Mouse (Mus musculus): ENCODE results near the gene Ccdc85c.

Ccdc85c gene

GRCm38 (mm10) chr12:108305172-108305571 is 29.9 kb upstream of the Ccdc85c start:
- Histone ChIP-seq H3K4me3 (replicated peaks; ENCODE audit: low read length) (no peak overlapping the region), H3K27me3 (ENCODE audit: insufficient read depth, low read length) (peaks cover 81% of the 10 kb centered on the region)

GRCm38 (mm10) chr12:108303778-108304365 is 28.6 kb upstream of the Ccdc85c start:
- no peaks in the 10 kb centered on the region for H3K36me3 ChIP-seq (ENCODE audit: insufficient read depth, low read length)
- H3K4me1 ChIP-seq (replicated peaks; ENCODE audit: low read depth, low read length), result peaks cover 40% of the 10 kb centered on the region
- TF ChIP-seq POU5F1 (IDR thresholded peaks at IDR 0.05; ENCODE audit: borderline replicate concordance, low read length) (no peak), NANOG (IDR thresholded peaks at IDR 0.05; ENCODE audit: borderline replicate concordance, low read length) (no peak), CTCF (conservative IDR thresholded peaks at IDR 0.05; ENCODE audit: low read length) (no peak)
- no peak overlapping the region for H3K4me3 ChIP-seq (replicated peaks; ENCODE audit: low read length)
- peaks cover 70% of the 10 kb centered on the region for H3K27me3 ChIP-seq (ENCODE audit: insufficient read depth, low read length)
- H3K9me3 ChIP-seq (ENCODE audit: low read length), result no peaks in the 10 kb centered on the region

More at GRCm38 (mm10) chr12:108305172-108305571, 29.9 kb upstream of the Ccdc85c start:
- peaks cover 40% of the 10 kb centered on the region for H3K4me1 ChIP-seq (replicated peaks; ENCODE audit: low read depth, low read length)
- no peaks in the 10 kb centered on the region for H3K9me3 ChIP-seq (ENCODE audit: low read length)
- H3K36me3 ChIP-seq (ENCODE audit: insufficient read depth, low read length), result no peaks in the 10 kb centered on the region
- TF ChIP-seq CTCF (conservative IDR thresholded peaks at IDR 0.05; ENCODE audit: low read length) (no peak), POU5F1 (IDR thresholded peaks at IDR 0.05; ENCODE audit: borderline replicate concordance, low read length) (no peak), NANOG (IDR thresholded peaks at IDR 0.05; ENCODE audit: borderline replicate concordance, low read length) (no peak)

DNA sequence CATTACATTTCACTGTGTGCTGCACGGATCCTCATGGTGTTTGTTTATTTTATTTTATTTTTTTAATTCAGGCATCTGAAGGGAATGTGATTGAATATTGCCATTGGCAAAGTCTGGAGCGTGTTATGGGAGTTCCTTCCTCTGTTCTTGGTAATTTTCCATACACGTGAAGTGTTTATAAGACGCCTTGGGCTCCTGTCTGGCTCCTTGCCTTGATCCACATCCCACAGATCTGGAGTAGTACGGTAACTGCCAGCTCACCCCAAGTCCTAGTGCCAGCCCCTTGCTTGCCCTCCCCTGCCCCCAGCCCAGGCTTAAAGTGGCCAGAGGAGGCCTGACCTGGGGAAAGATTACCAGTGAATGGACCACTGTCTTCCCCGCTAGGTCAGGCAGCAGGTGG is 25.8 kb upstream of the Ccdc85c start:
- Histone ChIP-seq H3K27me3 (ENCODE audit: insufficient read depth, low read length) (peaks cover 49% of the 10 kb centered on the region), H3K4me1 (replicated peaks; ENCODE audit: low read depth, low read length) (peaks cover 28% of the 10 kb centered on the region), H3K9me3 (ENCODE audit: low read length) (no peaks in the 10 kb centered on the region), H3K4me3 (replicated peaks; ENCODE audit: low read length) (peak overlapping the region; percentile 10; the same call in 1 of the 2 replicates), H3K36me3 (ENCODE audit: insufficient read depth, low read length) (no peaks in the 10 kb centered on the region)
- TF ChIP-seq NANOG (IDR thresholded peaks at IDR 0.05; ENCODE audit: borderline replicate concordance, low read length) (no peak), CTCF (conservative IDR thresholded peaks at IDR 0.05; ENCODE audit: low read length) (no peak), POU5F1 (IDR thresholded peaks at IDR 0.05; ENCODE audit: borderline replicate concordance, low read length) (no peak)

DNA sequence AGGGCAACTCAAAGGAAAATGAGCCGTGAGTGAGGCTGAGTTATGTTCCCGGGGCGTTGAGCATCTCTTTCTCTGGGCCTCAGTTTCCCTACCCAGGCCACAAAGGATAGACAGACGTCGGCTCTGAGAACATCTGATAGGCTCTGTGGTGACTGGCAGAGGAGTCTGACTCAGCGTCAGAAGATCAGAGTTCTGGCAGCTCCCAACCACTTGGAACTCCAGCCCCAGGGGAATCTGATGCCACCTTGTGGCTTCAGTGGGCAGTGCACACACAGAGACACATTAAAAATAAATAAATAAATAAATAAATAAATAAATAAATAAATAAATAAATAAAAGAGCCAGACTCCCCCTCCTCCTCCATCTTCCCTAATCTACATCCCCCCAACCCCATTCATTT is 21.8 kb upstream of the Ccdc85c start:
- Histone ChIP-seq H3K9me3 (ENCODE audit: low read length) (no peaks in the 10 kb centered on the region), H3K27me3 (ENCODE audit: insufficient read depth, low read length) (peaks cover 28% of the 10 kb centered on the region), H3K36me3 (ENCODE audit: insufficient read depth, low read length) (no peaks in the 10 kb centered on the region), H3K4me1 (replicated peaks; ENCODE audit: low read depth, low read length) (peaks cover 19% of the 10 kb centered on the region), H3K4me3 (replicated peaks; ENCODE audit: low read length) (no peak overlapping the region)
- TF ChIP-seq CTCF (conservative IDR thresholded peaks at IDR 0.05; ENCODE audit: low read length), result peak; percentile 55
- no peak for TF ChIP-seq POU5F1 (IDR thresholded peaks at IDR 0.05; ENCODE audit: borderline replicate concordance, low read length)

- Histone ChIP-seq H3K36me3 (ENCODE audit: insufficient read depth, low read length) (no peaks in the 10 kb centered on the region), H3K4me3 (replicated peaks; ENCODE audit: low read length) (no peak overlapping the region), H3K4me1 (replicated peaks; ENCODE audit: low read depth, low read length) (peaks cover 18% of the 10 kb centered on the region), H3K27me3 (ENCODE audit: insufficient read depth, low read length) (peaks cover 37% of the 10 kb centered on the region), H3K9me3 (ENCODE audit: low read length) (no peaks in the 10 kb centered on the region)
- TF ChIP-seq CTCF (conservative IDR thresholded peaks at IDR 0.05; ENCODE audit: low read length), result no peak
- TF ChIP-seq POU5F1 (IDR thresholded peaks at IDR 0.05; ENCODE audit: borderline replicate concordance, low read length), result no peak
- TF ChIP-seq NANOG (IDR thresholded peaks at IDR 0.05; ENCODE audit: borderline replicate concordance, low read length), result no peak
These were observed 19.4 kb upstream of the Ccdc85c start for GRCm38 (mm10) chr12:108294620-108295019.

DNA sequence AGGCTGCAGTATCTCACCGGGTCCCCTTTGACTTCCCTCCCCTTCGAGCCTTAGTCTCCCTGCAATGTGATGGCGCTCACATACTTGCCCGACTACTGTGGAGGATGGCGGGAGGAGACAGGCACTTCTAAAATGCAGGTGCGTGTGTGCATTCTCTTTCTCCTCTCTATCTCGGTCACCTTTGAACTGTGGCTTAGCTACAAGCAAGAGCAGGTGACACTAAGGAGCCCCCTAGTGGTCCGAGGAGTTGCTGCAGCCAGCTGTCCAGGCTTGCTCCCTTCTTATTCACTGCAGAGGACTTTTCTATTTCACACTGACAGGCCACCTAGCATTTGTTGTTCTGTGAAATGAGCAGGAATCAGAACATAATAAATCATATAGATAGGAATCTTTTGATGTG is 17.7 kb upstream of the Ccdc85c start:
- peaks cover 33% of the 10 kb centered on the region for H3K4me1 ChIP-seq (replicated peaks; ENCODE audit: low read depth, low read length)
- H3K4me3 ChIP-seq (replicated peaks; ENCODE audit: low read length), result peak overlapping the region; percentile 61
- no peaks in the 10 kb centered on the region for H3K9me3 ChIP-seq (ENCODE audit: low read length)
- peaks cover 38% of the 10 kb centered on the region for H3K27me3 ChIP-seq (ENCODE audit: insufficient read depth, low read length)
- H3K36me3 ChIP-seq (ENCODE audit: insufficient read depth, low read length), result no peaks in the 10 kb centered on the region
- no peak for TF ChIP-seq POU5F1 (IDR thresholded peaks at IDR 0.05; ENCODE audit: borderline replicate concordance, low read length)
- no peak for TF ChIP-seq NANOG (IDR thresholded peaks at IDR 0.05; ENCODE audit: borderline replicate concordance, low read length)
- TF ChIP-seq CTCF (conservative IDR thresholded peaks at IDR 0.05; ENCODE audit: low read length), result peak; percentile 93

DNA sequence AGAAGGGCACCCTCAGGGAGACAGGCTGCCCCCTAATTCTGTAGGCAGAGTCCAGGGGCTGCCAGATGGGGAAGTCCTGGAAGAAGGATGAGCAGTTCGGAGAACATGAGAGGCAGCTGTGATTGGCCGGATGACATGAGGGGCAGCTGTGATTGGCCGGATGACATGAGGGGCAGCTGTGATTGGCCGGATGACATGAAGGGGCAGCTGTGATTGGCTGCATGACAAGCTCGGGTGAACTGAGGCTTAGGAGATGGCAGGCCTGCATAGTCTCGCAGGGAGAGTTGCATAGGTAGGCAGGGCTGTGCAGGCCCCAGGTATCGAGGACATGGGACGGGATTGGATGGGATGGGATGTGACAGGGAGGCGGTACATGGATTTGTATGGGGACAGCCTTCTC is 17.2 kb upstream of the Ccdc85c start:
- H3K4me1 ChIP-seq (replicated peaks; ENCODE audit: low read depth, low read length), result peaks cover 36% of the 10 kb centered on the region
- peak overlapping the region; percentile 61 for H3K4me3 ChIP-seq (replicated peaks; ENCODE audit: low read length)
- peaks cover 37% of the 10 kb centered on the region for H3K27me3 ChIP-seq (ENCODE audit: insufficient read depth, low read length)
- H3K36me3 ChIP-seq (ENCODE audit: insufficient read depth, low read length), result no peaks in the 10 kb centered on the region
- no peaks in the 10 kb centered on the region for H3K9me3 ChIP-seq (ENCODE audit: low read length)
- no peak for TF ChIP-seq POU5F1 (IDR thresholded peaks at IDR 0.05; ENCODE audit: borderline replicate concordance, low read length)
- no peak for TF ChIP-seq NANOG (IDR thresholded peaks at IDR 0.05; ENCODE audit: borderline replicate concordance, low read length)
- no peak for TF ChIP-seq CTCF (conservative IDR thresholded peaks at IDR 0.05; ENCODE audit: low read length)

GRCm38 (mm10) chr12:108288127-108288880 is 13.1 kb upstream of the Ccdc85c start:
- H3K4me1 ChIP-seq (replicated peaks; ENCODE audit: low read depth, low read length), result peaks cover 70% of the 10 kb centered on the region
- H3K36me3 ChIP-seq (ENCODE audit: insufficient read depth, low read length), result no peaks in the 10 kb centered on the region
- peak overlapping the region; percentile 68 for H3K4me3 ChIP-seq (replicated peaks; ENCODE audit: low read length)
- no peaks in the 10 kb centered on the region for H3K9me3 ChIP-seq (ENCODE audit: low read length)
- no peak for TF ChIP-seq CTCF (conservative IDR thresholded peaks at IDR 0.05; ENCODE audit: low read length)
- no peak for TF ChIP-seq NANOG (IDR thresholded peaks at IDR 0.05; ENCODE audit: borderline replicate concordance, low read length)
- TF ChIP-seq POU5F1 (IDR thresholded peaks at IDR 0.05; ENCODE audit: borderline replicate concordance, low read length), result no peak
- H3K27me3 ChIP-seq (ENCODE audit: insufficient read depth, low read length), result peaks cover 33% of the 10 kb centered on the region
